ENCODE assay signal across 8 mouse cellular contexts in genomic region chr12:71768471-71768870, GRCm38 (mm10).
DNase-seq lines count a peak whose midpoint lies in the region; ATAC-seq and TF ChIP-seq lines count a peak whose summit lies in the region.

No protein-coding gene starts in this region.

- TF ChIP-seq POLR2A in cortical plate, adult 2 months (IDR thresholded peaks at IDR 0.05; ENCODE audit: extremely low read depth, insufficient read depth, low read length) = no peak

- intact Hi-C loops in gastrocnemius, postnatal 14 days (cut with DNase I; ENCODE audit: low total_unique reads) = loop anchor here (2.0 kb wide), 1 partner anchor 278 kb away; no protein-coding TSS in a partner anchor
- intact Hi-C loops in left cerebral cortex, postnatal 14 days (cut with DNase I) = loop anchor here (1.0 kb wide), 1 partner anchor 279 kb away; no protein-coding TSS in a partner anchor

- no peaks in the 10 kb centered on the region for H3K4me1 ChIP-seq in cortical plate, adult 2 months (ENCODE audit: control insufficient read depth, insufficient read depth, low read length)

- peak; percentile 96 for TF ChIP-seq CTCF in cortical plate, adult 2 months (IDR thresholded peaks at IDR 0.05; ENCODE audit: extremely low read depth, insufficient read depth, low read length)

- peak; percentile 57 for ATAC-seq in activated CD4-positive, CD25-positive, alpha-beta regulatory T cell, adult 4 months
- ATAC-seq in inflammation-experienced regulatory T-cells, adult 6 months = peak; percentile 46

- no peak overlapping the region for H3K27ac ChIP-seq in cortical plate, adult 2 months (ENCODE audit: insufficient read depth, low read length)

- no peak overlapping the region for H3K4me3 ChIP-seq in cortical plate, adult 2 months (ENCODE audit: insufficient read depth, low read length)

- DNase-seq in gastrocnemius, postnatal 14 days = peak; percentile 73
- DNase-seq in left cerebral cortex, postnatal 14 days (ENCODE audit: low spot score in 2 of 2) = peak; percentile 76 to 88
- DNase-seq in mesoderm, embryonic 11.5 days (ENCODE audit: low read depth, low spot score) = peak; percentile 81
- peak; percentile 39 to 49 for DNase-seq in right cerebral cortex, postnatal 36 days (ENCODE audit: low spot score in 2 of 2)
- DNase-seq in urinary bladder, postnatal 4 days (ENCODE audit: low spot score in 2 of 2) = peak; percentile 66 to 85
